Mouse (Mus musculus) heart, embryonic 12.5 days (tissue): ENCODE data around the gene Cend1. TPM values are rescaled to one million over a fixed set of nuclear protein-coding genes. Genes with fewer than 3 reads are reported as not detected.
A peak's percentile ranks its signal among the peaks of the same experiment; 100 is the strongest.

ENCODE experiments used
- ATAC-seq: fragments of 200-750 bp; cut with Nextera tagmentation; 2 replicates; pipeline ENCODE4 v1.8.0; 2017; ENCODE audit warnings: moderate TSS enrichment, moderate library complexity; ENCODE audit not compliant: insufficient number of reproducible peaks, low FRiP score
- H3K27ac ChIP-seq: fragments of 300-500 bp; sonication (generic); 2 replicates; pipeline ENCODE4 v1.5.1; 2016; ENCODE audit warnings: mild to moderate bottlenecking, moderate library complexity; ENCODE audit not compliant: poor library complexity, severe bottlenecking
- H3K27me3 ChIP-seq: fragments of 300-500 bp; sonication (generic); replicated peaks from 2 replicates; pipeline ENCODE4 v1.6.1; 2016; ENCODE audit warnings: mild to moderate bottlenecking, moderate library complexity
- H3K36me3 ChIP-seq: fragments of 300-500 bp; sonication (generic); 2 replicates; pipeline ENCODE4 v1.6.1; 2016; ENCODE audit warnings: mild to moderate bottlenecking, moderate library complexity
- H3K4me1 ChIP-seq: fragments of 300-500 bp; sonication (generic); replicated peaks from 2 replicates; pipeline ENCODE4 v1.6.1; 2016; ENCODE audit warnings: mild to moderate bottlenecking
- H3K4me2 ChIP-seq: fragments of 300-500 bp; sonication (generic); 2 replicates; pipeline ENCODE4 v1.6.1; 2016; ENCODE audit warnings: mild to moderate bottlenecking, moderate library complexity
- H3K4me3 ChIP-seq: fragments of 300-500 bp; sonication (generic); 2 replicates; pipeline ENCODE4 v1.5.1; 2016; ENCODE audit warnings: mild to moderate bottlenecking
- H3K9ac ChIP-seq: fragments of 300-500 bp; sonication (generic); 2 replicates; pipeline ENCODE4 v1.6.1; 2016; ENCODE audit warnings: mild to moderate bottlenecking, moderate library complexity
- H3K9me3 ChIP-seq: fragments of 300-500 bp; sonication (generic); replicated peaks from 2 replicates; pipeline ENCODE4 v1.6.1; 2016; ENCODE audit warnings: mild to moderate bottlenecking, moderate library complexity
- WGBS: fragments of 180-500 bp; shearing (Covaris S2); methylation state at CpG from one replicate; pipeline ENCODE4 v1.1.7; 2016; 5-methylcytosine and 5-hydroxymethylcytosine counted together
- polyA plus RNA-seq: library from polyadenylated mRNA; unstranded; fragments of >200 nt; fragmentation: Nextera tagmentation; extraction: Ambion mirVana; gene quantifications from 2 replicates; pipeline ENCODE4 v1.2.1, GENCODE M21; 2016

The Cend1 gene
- polyA plus RNA-seq, 1 experiment from 2014 or later, result 14.6 TPM

GRCm38 (mm10) chr7:141405466-141405865 lies 23.8 kb downstream of the Cend1 start:
- Histone ChIP-seq H3K4me2 (no peak overlapping the region), H3K9ac (no peak overlapping the region), H3K4me1 (peaks cover 5% of the 10 kb centered on the region), H3K36me3 (peaks cover 63% of the 10 kb centered on the region), H3K4me3 (no peak overlapping the region), H3K27me3 (no peaks in the 10 kb centered on the region), H3K9me3 (no peaks in the 10 kb centered on the region), H3K27ac (no peak overlapping the region)
- no peak for ATAC-seq
- WGBS, result 73% methylated on average over 4 of the region's 4 CpGs

GRCm38 (mm10) chr7:141403305-141403704 lies 26.0 kb downstream of the Cend1 start:
- Histone ChIP-seq H3K9me3 (no peaks in the 10 kb centered on the region), H3K27ac (no peak overlapping the region), H3K4me1 (no peaks in the 10 kb centered on the region), H3K4me3 (no peak overlapping the region), H3K4me2 (no peak overlapping the region), H3K9ac (no peak overlapping the region), H3K36me3 (peaks cover 66% of the 10 kb centered on the region), H3K27me3 (no peaks in the 10 kb centered on the region)
- 46% methylated on average over 5 of the region's 5 CpGs for WGBS
- peak; percentile 37 for ATAC-seq

GRCm38 (mm10) chr7:141395348-141395747 lies 33.9 kb downstream of the Cend1 start:
- Histone ChIP-seq H3K4me2 (0 out of 2 replicates have a peak overlapping the region, but pooled peaks have one; percentile 11), H3K4me3 (no peak overlapping the region), H3K27me3 (no peaks in the 10 kb centered on the region; the same call in 1 of the 2 replicates), H3K9ac (no peak overlapping the region), H3K36me3 (peaks cover 47% of the 10 kb centered on the region), H3K27ac (no peak overlapping the region), H3K9me3 (no peaks in the 10 kb centered on the region), H3K4me1 (peaks cover 15% of the 10 kb centered on the region)
- 76% methylated on average over 1 of the region's 1 CpGs for WGBS
- no peak for ATAC-seq

- H3K4me2 ChIP-seq, result no peak overlapping the region
- 21% methylated on average over 6 of the region's 6 CpGs for WGBS
- no peaks in the 10 kb centered on the region for H3K9me3 ChIP-seq
- ATAC-seq, result no peak
- H3K4me3 ChIP-seq, result no peak overlapping the region
- peaks cover 41% of the 10 kb centered on the region for H3K36me3 ChIP-seq
- H3K9ac ChIP-seq, result no peak overlapping the region
- peaks cover 15% of the 10 kb centered on the region for H3K4me1 ChIP-seq
- no peaks in the 10 kb centered on the region; the same call in 1 of the 2 replicates for H3K27me3 ChIP-seq
- H3K27ac ChIP-seq, result no peak overlapping the region
These were observed 34.5 kb downstream of the Cend1 start for GRCm38 (mm10) chr7:141394771-141395170.

GRCm38 (mm10) chr7:141394158-141394557 lies 35.1 kb downstream of the Cend1 start:
- Histone ChIP-seq H3K4me3 (no peak overlapping the region), H3K4me2 (peak overlapping the region; percentile 30; the same call in 1 of the 2 replicates), H3K9ac (no peak overlapping the region), H3K36me3 (peaks cover 36% of the 10 kb centered on the region), H3K27ac (peak overlapping the region; percentile 71; the same call in 1 of the 2 replicates), H3K27me3 (no peaks in the 10 kb centered on the region; the same call in 1 of the 2 replicates), H3K9me3 (no peaks in the 10 kb centered on the region), H3K4me1 (peaks cover 15% of the 10 kb centered on the region)
- WGBS, result 77% methylated on average over 7 of the region's 7 CpGs
- ATAC-seq, result no peak

GRCm38 (mm10) chr7:141392552-141393222 lies 36.6 kb downstream of the Cend1 start:
- 27% methylated on average over 9 of the region's 9 CpGs for WGBS
- ATAC-seq, result peak; percentile 58

GRCm38 (mm10) chr7:141391625-141392551 lies 37.4 kb downstream of the Cend1 start, which contains the start of gene Taldo1:
Taldo1 (plus strand) TSS chr7:141392199.
- ATAC-seq, result peak; percentile 94
- peak within 1 kb of the TSS; percentile 86 for H3K9ac ChIP-seq
- H3K4me3 ChIP-seq, result peak within 1 kb of the TSS; percentile 75
- H3K9me3 ChIP-seq, result no peaks in the 10 kb centered on the region
- H3K36me3 ChIP-seq, result peaks cover 17% of the 10 kb centered on the region
- H3K27ac ChIP-seq, result peak within 1 kb of the TSS; percentile 81
- WGBS, result under 1% methylated on average over 57 of the region's 57 CpGs
- H3K27me3 ChIP-seq, result no peaks in the 10 kb centered on the region; the same call in 1 of the 2 replicates
- H3K4me1 ChIP-seq, result peaks cover 15% of the 10 kb centered on the region
- peak within 1 kb of the TSS; percentile 95 for H3K4me2 ChIP-seq

More at GRCm38 (mm10) chr7:141392552-141393222, 36.6 kb downstream of the Cend1 start:
- Histone ChIP-seq H3K9me3 (no peaks in the 10 kb centered on the region), H3K4me2 (peak overlapping the region; percentile 95), H3K27ac (peak overlapping the region; percentile 81), H3K4me1 (peaks cover 15% of the 10 kb centered on the region), H3K9ac (peak overlapping the region; percentile 86), H3K36me3 (peaks cover 21% of the 10 kb centered on the region), H3K4me3 (peak overlapping the region; percentile 75), H3K27me3 (no peaks in the 10 kb centered on the region; the same call in 1 of the 2 replicates)

- peaks cover 4% of the 10 kb centered on the region; the same call in 1 of the 2 replicates for H3K36me3 ChIP-seq
- H3K4me1 ChIP-seq, result peaks cover 15% of the 10 kb centered on the region
- H3K27ac ChIP-seq, result no peak overlapping the region
- 59% methylated on average over 9 of the region's 9 CpGs for WGBS
- 0 out of 2 replicates have a peak overlapping the region, but pooled peaks have one; percentile 6 for H3K4me2 ChIP-seq
- H3K27me3 ChIP-seq, result peaks cover 4% of the 10 kb centered on the region; the same call in 1 of the 2 replicates
- no peak overlapping the region for H3K9ac ChIP-seq
- no peaks in the 10 kb centered on the region for H3K9me3 ChIP-seq
- ATAC-seq, result no peak
- H3K4me3 ChIP-seq, result no peak overlapping the region
These were observed 38.7 kb downstream of the Cend1 start for GRCm38 (mm10) chr7:141390326-141391259.

GRCm38 (mm10) chr7:141388487-141389109 lies 40.7 kb downstream of the Cend1 start:
- 46% methylated on average over 3 of the region's 3 CpGs for WGBS
- no peaks in the 10 kb centered on the region for H3K36me3 ChIP-seq
- ATAC-seq, result no peak

More at GRCm38 (mm10) chr7:141388487-141389109, 40.7 kb downstream of the Cend1 start:
- Histone ChIP-seq H3K9ac (no peak overlapping the region), H3K9me3 (no peaks in the 10 kb centered on the region), H3K4me1 (peaks cover 13% of the 10 kb centered on the region), H3K27me3 (peaks cover 21% of the 10 kb centered on the region; the same call in 1 of the 2 replicates), H3K4me2 (no peak overlapping the region), H3K4me3 (no peak overlapping the region), H3K27ac (no peak overlapping the region)
